Mouse (Mus musculus) adrenal gland, adult 2 months (tissue): ENCODE data around the gene Zfp456. TPM values are rescaled to one million over a fixed set of nuclear protein-coding genes. Genes with fewer than 3 reads are reported as not detected.
"Not testable (repeated sequence)": the region's sequence is repeated elsewhere in the genome, so short reads cannot be mapped to it uniquely, and the experiment has no call there.

Experiments
- DNase-seq: peaks from one replicate; pipeline ENCODE4 v3.0.0; 2021
- long read RNA-seq: library from polyadenylated mRNA; stranded (forward); transcript quantifications from one replicate; pipeline ENCODE4 v2.0.0, GENCODE M21; 2021
- polyA plus RNA-seq: library from polyadenylated mRNA; depleted of rRNA; stranded (reverse); fragments of >200 nt; gene quantifications from 2 replicates; pipeline ENCODE4 v1.2.3, GENCODE M21; 2012; rRNA removed
- total RNA-seq, 2 experiments: library from RNA; stranded (reverse); gene quantifications; 2 replicates each; pipeline ENCODE4 v1.2.3; 2021

Gene Zfp456
- total RNA-seq (1 to 10 TPM in 1 of 2 experiments, under 1 TPM in 1; 0.98 to 1.4 TPM), polyA plus RNA-seq (not detected in 2 replicates)
- long read RNA-seq = 0 reads

- DNase-seq = peak; percentile 84
Observed at GRCm38 (mm10) chr13:67375050-67375911, at the start of gene Zfp456, which contains the start of gene Gm28041. Gene Zfp456 (minus strand): TSS chr13:67375810. Gene Gm28041 (minus strand): TSS chr13:67375733.

- not testable (repeated sequence) for DNase-seq
Observed at GRCm38 (mm10) chr13:67422532-67422931, 46.9 kb upstream of the Zfp456 start.

GRCm38 (mm10) chr13:67421207-67421857, 45.7 kb upstream of the Zfp456 start, which contains the start of gene Zfp459:
Gene Zfp459 (minus strand): TSS chr13:67421418.
- DNase-seq = peak; percentile 55

- no peak for DNase-seq
Observed at GRCm38 (mm10) chr13:67420558-67421206, 45.1 kb upstream of the Zfp456 start.

GRCm38 (mm10) chr13:67416811-67417210, 41.2 kb upstream of the Zfp456 start:
- DNase-seq = no peak

- no peak for DNase-seq
Observed at GRCm38 (mm10) chr13:67415759-67416158, 40.1 kb upstream of the Zfp456 start.

- peak; percentile 12 for DNase-seq
Observed at GRCm38 (mm10) chr13:67413634-67414033, 38.0 kb upstream of the Zfp456 start.

GRCm38 (mm10) chr13:67399183-67399903, 23.7 kb upstream of the Zfp456 start, which contains the start of gene Zfp429:
Gene Zfp429 (minus strand): TSS chr13:67399819.
- peak; percentile 81 for DNase-seq

GRCm38 (mm10) chr13:67376255-67376654, 645 bp upstream of the Zfp456 start:
- not testable (repeated sequence) for DNase-seq

- peak; percentile 92 for DNase-seq
Observed at GRCm38 (mm10) chr13:67360131-67360744, 15.4 kb downstream of the Zfp456 start, which contains the start of the genes Gm28044 and Zfp953. Gene Gm28044 (minus strand): TSS chr13:67360536. Gene Zfp953 (minus strand): TSS chr13:67360605.

- no peak for DNase-seq
Observed at GRCm38 (mm10) chr13:67351854-67352253, 23.8 kb downstream of the Zfp456 start.

- DNase-seq = no peak
Observed at GRCm38 (mm10) chr13:67343422-67343821, 32.2 kb downstream of the Zfp456 start.

GRCm38 (mm10) chr13:67332877-67333276, 42.7 kb downstream of the Zfp456 start:
- DNase-seq = no peak

- DNase-seq = peak; percentile 90
Observed at GRCm38 (mm10) chr13:67332019-67332724, 43.4 kb downstream of the Zfp456 start, which contains the start of gene Zfp595. Gene Zfp595 (minus strand): TSS chr13:67332570.

Other genes starting within 250 kb of the Zfp456 start
- 1 to 10 TPM; 5.6 to 6.0 TPM for gene Rsl1, start 202.6 kb downstream of the Zfp456 start, total RNA-seq
- 0.36 and 0.73 TPM in 2 replicates for gene Rsl1, start 202.6 kb downstream of the Zfp456 start, polyA plus RNA-seq
- gene Zfp455, start 181.3 kb downstream of the Zfp456 start, total RNA-seq = 1 to 10 TPM; 1.9 to 2.4 TPM
- gene Zfp455, start 181.3 kb downstream of the Zfp456 start, polyA plus RNA-seq = not detected in 2 replicates
- 1 to 10 TPM; 3.4 to 3.6 TPM for gene Zfp458, start 97.3 kb downstream of the Zfp456 start, total RNA-seq
- 0.09 and 0.13 TPM in 2 replicates for gene Zfp458, start 97.3 kb downstream of the Zfp456 start, polyA plus RNA-seq
- gene Zfp457, start 69.3 kb downstream of the Zfp456 start, total RNA-seq = 1 to 10 TPM; 3.3 to 4.6 TPM
- gene Zfp457, start 69.3 kb downstream of the Zfp456 start, polyA plus RNA-seq = 0.15 and 0.73 TPM in 2 replicates
- gene Zfp595, start 43.2 kb downstream of the Zfp456 start, total RNA-seq = 1 to 10 TPM; 3.8 to 5.7 TPM
- gene Zfp595, start 43.2 kb downstream of the Zfp456 start, polyA plus RNA-seq = 0.10 and 0.12 TPM in 2 replicates
- 1 to 10 TPM; 1.2 to 1.8 TPM for gene Gm28044, start 15.3 kb downstream of the Zfp456 start, total RNA-seq
- gene Gm28044, start 15.3 kb downstream of the Zfp456 start, polyA plus RNA-seq = not detected in 2 replicates
- gene Zfp953, start 15.2 kb downstream of the Zfp456 start, total RNA-seq = 1 to 10 TPM; 2.6 to 2.8 TPM
- 0.04 and 0.06 TPM in 2 replicates for gene Zfp953, start 15.2 kb downstream of the Zfp456 start, polyA plus RNA-seq
- gene Gm28041, start 77 bp downstream of the Zfp456 start, total RNA-seq = 1 to 10 TPM; 1.1 TPM
- not detected in 2 replicates for gene Gm28041, start 77 bp downstream of the Zfp456 start, polyA plus RNA-seq
- gene Zfp429, start 24.0 kb upstream of the Zfp456 start, total RNA-seq = 1 to 10 TPM; 3.5 to 4.7 TPM
- 1.4 TPM in 1 of 2 replicates, not detected in the other for gene Zfp429, start 24.0 kb upstream of the Zfp456 start, polyA plus RNA-seq
- 1 to 10 TPM in 1 of 2 experiments, under 1 TPM in 1; 0.29 to 3.9 TPM for gene Zfp459, start 45.6 kb upstream of the Zfp456 start, total RNA-seq
- 0.02 TPM in 1 of 2 replicates, not detected in the other for gene Zfp459, start 45.6 kb upstream of the Zfp456 start, polyA plus RNA-seq
- 10 to 100 TPM; 16.5 to 20.0 TPM for gene Zfp874a, start 75.8 kb upstream of the Zfp456 start, total RNA-seq
- gene Zfp874a, start 75.8 kb upstream of the Zfp456 start, polyA plus RNA-seq = 0.44 and 0.46 TPM in 2 replicates
- gene Zfp874b, start 108.4 kb upstream of the Zfp456 start, total RNA-seq = 10 to 100 TPM; 16.1 to 17.3 TPM
- gene Zfp874b, start 108.4 kb upstream of the Zfp456 start, polyA plus RNA-seq = 0.28 and 0.95 TPM in 2 replicates
- 1 to 10 TPM; 7.5 to 7.6 TPM for gene Zfp58, start 124.7 kb upstream of the Zfp456 start, total RNA-seq
- 0.17 and 0.20 TPM in 2 replicates for gene Zfp58, start 124.7 kb upstream of the Zfp456 start, polyA plus RNA-seq
- gene Gm26965, start 150.3 kb upstream of the Zfp456 start, total RNA-seq = not detected
- not detected in 2 replicates for gene Gm26965, start 150.3 kb upstream of the Zfp456 start, polyA plus RNA-seq
- 10 to 100 TPM; 23.1 to 24.2 TPM for gene Zfp87, start 150.4 kb upstream of the Zfp456 start, total RNA-seq
- 3.0 and 4.2 TPM in 2 replicates for gene Zfp87, start 150.4 kb upstream of the Zfp456 start, polyA plus RNA-seq
- gene Zfp748, start 178.0 kb upstream of the Zfp456 start, total RNA-seq = 1 to 10 TPM; 9.0 to 9.3 TPM
- 0.66 and 0.75 TPM in 2 replicates for gene Zfp748, start 178.0 kb upstream of the Zfp456 start, polyA plus RNA-seq
- 1 to 10 TPM; 6.4 to 7.8 TPM for gene Zfp729b, start 233.9 kb upstream of the Zfp456 start, total RNA-seq
- 0.03 and 0.09 TPM in 2 replicates for gene Zfp729b, start 233.9 kb upstream of the Zfp456 start, polyA plus RNA-seq